Mouse (Mus musculus): ENCODE results near the gene Atg16l2. TPM values are rescaled to one million over a fixed set of nuclear protein-coding genes. Genes with fewer than 3 reads are reported as not detected.

The Atg16l2 gene
- 19.6 and 20.0 TPM in 2 replicates for polyA plus RNA-seq (2015; fragmentation: Nextera tagmentation; extraction: Ambion mirVana)

DNA sequence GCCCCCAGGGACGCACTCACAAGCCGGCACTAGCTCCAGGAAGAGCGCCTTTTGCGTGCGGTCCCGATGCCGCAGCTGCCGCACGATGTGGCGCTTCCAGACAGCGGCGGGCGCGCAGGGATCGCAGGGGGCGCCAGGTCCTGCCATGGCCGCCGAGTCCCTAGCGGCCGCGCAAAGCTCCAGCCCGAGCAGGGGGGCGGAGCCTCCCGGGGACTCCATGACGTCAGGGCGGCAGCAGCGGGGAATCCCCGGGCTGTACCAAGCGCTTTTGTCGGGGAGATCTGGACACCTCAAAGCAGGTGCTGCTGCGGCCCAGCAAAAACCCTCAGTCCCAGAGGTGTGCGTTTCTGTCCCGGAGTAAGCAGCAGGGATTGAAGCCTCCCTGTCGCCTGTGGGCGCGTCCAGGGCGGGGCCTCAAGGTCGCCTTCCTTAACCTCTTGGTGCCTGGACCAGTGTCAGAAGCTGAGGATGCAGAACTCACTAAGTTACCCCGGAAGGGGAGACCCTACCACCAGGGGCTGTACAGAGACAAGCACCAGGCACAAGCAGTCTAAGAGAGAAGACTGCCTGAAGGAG is at the start of gene Atg16l2:
Atg16l2 (minus strand) TSS at position 371 of the 576 bp plus-strand sequence.
- peak; percentile 95 for ATAC-seq (ENCODE audit: insufficient read depth, low FRiP score)
- Histone ChIP-seq H3K9ac (ENCODE audit: low read length) (peak within 1 kb of the TSS; percentile 86), H3K27ac (ENCODE audit: low read length) (peak within 1 kb of the TSS; percentile 70), H3K4me2 (ENCODE audit: low read depth, low read length) (peak within 1 kb of the TSS; percentile 94), H3K36me3 (ENCODE audit: control insufficient read depth, insufficient read depth, low read length) (no peaks in the 10 kb centered on the region), H3K27me3 (ENCODE audit: control insufficient read depth, insufficient read depth, low read length) (no peaks in the 10 kb centered on the region), H3K4me3 (replicated peaks; ENCODE audit: low read length) (peak within 1 kb of the TSS; percentile 72), H3K9me3 (replicated peaks; ENCODE audit: control insufficient read depth, low read length) (no peaks in the 10 kb centered on the region), H3K4me1 (ENCODE audit: control insufficient read depth, insufficient read depth, low read length) (peaks cover 16% of the 10 kb centered on the region)
- WGBS: 0% methylated on average over 39 of the region's 39 CpGs

GRCm38 (mm10) chr7:101349861-101350260 is 47.8 kb upstream of the Atg16l2 start:
- no peaks in the 10 kb centered on the region for H3K27me3 ChIP-seq (ENCODE audit: control insufficient read depth, insufficient read depth, low read length)
- H3K9me3 ChIP-seq (replicated peaks; ENCODE audit: control insufficient read depth, low read length): no peaks in the 10 kb centered on the region
- no peak for ATAC-seq (ENCODE audit: insufficient read depth, low FRiP score)
- H3K9ac ChIP-seq (ENCODE audit: low read length): 0 out of 2 replicates have a peak overlapping the region, but pooled peaks have one; percentile 12
- peaks cover 15% of the 10 kb centered on the region for H3K4me1 ChIP-seq (ENCODE audit: control insufficient read depth, insufficient read depth, low read length)
- WGBS: 61% methylated on average over 2 of the region's 2 CpGs
- no peak overlapping the region for H3K27ac ChIP-seq (ENCODE audit: low read length)
- no peak overlapping the region for H3K4me2 ChIP-seq (ENCODE audit: low read depth, low read length)
- no peak overlapping the region for H3K4me3 ChIP-seq (replicated peaks; ENCODE audit: low read length)
- H3K36me3 ChIP-seq (ENCODE audit: control insufficient read depth, insufficient read depth, low read length): no peaks in the 10 kb centered on the region

GRCm38 (mm10) chr7:101348312-101348711 is 46.3 kb upstream of the Atg16l2 start:
- H3K36me3 ChIP-seq (ENCODE audit: control insufficient read depth, insufficient read depth, low read length): 0 out of 2 replicates have a peak, but pooled peaks cover 3% of the 10 kb centered on the region
- H3K4me1 ChIP-seq (ENCODE audit: control insufficient read depth, insufficient read depth, low read length): peaks cover 15% of the 10 kb centered on the region
- ATAC-seq (ENCODE audit: insufficient read depth, low FRiP score): no peak
- H3K9me3 ChIP-seq (replicated peaks; ENCODE audit: control insufficient read depth, low read length): no peaks in the 10 kb centered on the region
- 6% methylated on average over 13 of the region's 13 CpGs for WGBS
- peak overlapping the region; percentile 71 for H3K9ac ChIP-seq (ENCODE audit: low read length)
- H3K27me3 ChIP-seq (ENCODE audit: control insufficient read depth, insufficient read depth, low read length): no peaks in the 10 kb centered on the region
- H3K27ac ChIP-seq (ENCODE audit: low read length): peak overlapping the region; percentile 18; the same call in 1 of the 2 replicates
- H3K4me3 ChIP-seq (replicated peaks; ENCODE audit: low read length): peak overlapping the region; percentile 64
- peak overlapping the region; percentile 94 for H3K4me2 ChIP-seq (ENCODE audit: low read depth, low read length)

GRCm38 (mm10) chr7:101347767-101348270 is 45.8 kb upstream of the Atg16l2 start, which contains the start of gene Arap1:
Arap1 (plus strand) TSS chr7:101348067.
- Histone ChIP-seq H3K4me2 (ENCODE audit: low read depth, low read length) (peak within 1 kb of the TSS; percentile 94), H3K4me3 (replicated peaks; ENCODE audit: low read length) (peak within 1 kb of the TSS; percentile 64), H3K9me3 (replicated peaks; ENCODE audit: control insufficient read depth, low read length) (no peaks in the 10 kb centered on the region), H3K9ac (ENCODE audit: low read length) (peak within 1 kb of the TSS; percentile 71), H3K36me3 (ENCODE audit: control insufficient read depth, insufficient read depth, low read length) (0 out of 2 replicates have a peak, but pooled peaks cover 3% of the 10 kb centered on the region), H3K27me3 (ENCODE audit: control insufficient read depth, insufficient read depth, low read length) (no peaks in the 10 kb centered on the region), H3K27ac (ENCODE audit: low read length) (peak within 1 kb of the TSS; percentile 18; the same call in 1 of the 2 replicates), H3K4me1 (ENCODE audit: control insufficient read depth, insufficient read depth, low read length) (peaks cover 15% of the 10 kb centered on the region)
- peak; percentile 88 for ATAC-seq (ENCODE audit: insufficient read depth, low FRiP score)
- under 1% methylated on average over 35 of the region's 35 CpGs for WGBS

DNA sequence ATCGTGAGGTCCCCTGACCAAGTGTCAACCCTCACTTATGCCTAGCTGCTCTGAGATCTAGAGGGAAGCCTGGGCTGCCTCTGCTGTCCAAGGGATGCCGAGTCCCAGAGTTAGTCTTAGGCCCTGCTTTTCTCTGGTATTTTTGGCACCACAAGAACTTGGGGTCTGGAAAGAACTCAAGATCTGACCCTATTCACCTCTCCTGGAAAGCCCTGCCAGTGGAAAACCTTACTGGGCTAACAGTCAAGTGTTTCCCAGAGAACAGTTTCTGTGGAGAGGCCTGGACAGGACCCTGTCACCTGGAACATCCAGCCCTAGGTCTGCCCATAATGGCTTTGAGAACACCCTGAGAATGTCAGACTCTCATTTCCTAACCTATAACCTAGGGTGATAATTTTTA is 44.9 kb upstream of the Atg16l2 start:
- Histone ChIP-seq H3K4me3 (replicated peaks; ENCODE audit: low read length) (no peak overlapping the region), H3K27ac (ENCODE audit: low read length) (no peak overlapping the region), H3K4me2 (ENCODE audit: low read depth, low read length) (peak overlapping the region; percentile 94), H3K9ac (ENCODE audit: low read length) (peak overlapping the region; percentile 71; the same call in 1 of the 2 replicates), H3K9me3 (replicated peaks; ENCODE audit: control insufficient read depth, low read length) (no peaks in the 10 kb centered on the region), H3K4me1 (ENCODE audit: control insufficient read depth, insufficient read depth, low read length) (peaks cover 15% of the 10 kb centered on the region), H3K36me3 (ENCODE audit: control insufficient read depth, insufficient read depth, low read length) (0 out of 2 replicates have a peak, but pooled peaks cover 3% of the 10 kb centered on the region), H3K27me3 (ENCODE audit: control insufficient read depth, insufficient read depth, low read length) (no peaks in the 10 kb centered on the region)
- ATAC-seq (ENCODE audit: insufficient read depth, low FRiP score): no peak
- 47% methylated on average over 2 of the region's 2 CpGs for WGBS

DNA sequence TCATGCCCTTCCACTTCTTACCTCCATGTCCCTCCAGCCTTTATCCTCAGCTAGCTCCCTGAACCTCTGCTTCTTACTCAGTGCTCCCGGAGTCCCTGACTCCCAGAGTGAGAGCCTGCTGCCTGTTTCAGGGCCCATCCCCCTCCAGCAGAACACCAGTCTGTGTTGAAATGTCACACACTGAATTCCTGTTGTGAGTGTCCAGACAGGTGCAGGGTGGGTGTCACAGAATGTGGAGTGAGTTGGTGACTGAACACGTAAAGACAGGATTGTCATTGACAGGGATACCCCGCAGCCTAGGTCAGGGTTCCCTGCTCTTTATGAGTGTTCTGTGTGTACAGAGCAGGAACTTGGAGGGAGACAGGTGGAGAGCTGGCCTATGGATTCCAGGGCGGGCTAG is 42.8 kb upstream of the Atg16l2 start:
- ATAC-seq (ENCODE audit: insufficient read depth, low FRiP score): no peak
- no peak overlapping the region for H3K9ac ChIP-seq (ENCODE audit: low read length)
- H3K36me3 ChIP-seq (ENCODE audit: control insufficient read depth, insufficient read depth, low read length): 0 out of 2 replicates have a peak, but pooled peaks cover 3% of the 10 kb centered on the region
- H3K27ac ChIP-seq (ENCODE audit: low read length): no peak overlapping the region
- no peak overlapping the region for H3K4me2 ChIP-seq (ENCODE audit: low read depth, low read length)
- H3K4me1 ChIP-seq (ENCODE audit: control insufficient read depth, insufficient read depth, low read length): peaks cover 15% of the 10 kb centered on the region
- H3K27me3 ChIP-seq (ENCODE audit: control insufficient read depth, insufficient read depth, low read length): no peaks in the 10 kb centered on the region
- WGBS: 55% methylated on average over 4 of the region's 4 CpGs
- H3K4me3 ChIP-seq (replicated peaks; ENCODE audit: low read length): no peak overlapping the region
- H3K9me3 ChIP-seq (replicated peaks; ENCODE audit: control insufficient read depth, low read length): no peaks in the 10 kb centered on the region

DNA sequence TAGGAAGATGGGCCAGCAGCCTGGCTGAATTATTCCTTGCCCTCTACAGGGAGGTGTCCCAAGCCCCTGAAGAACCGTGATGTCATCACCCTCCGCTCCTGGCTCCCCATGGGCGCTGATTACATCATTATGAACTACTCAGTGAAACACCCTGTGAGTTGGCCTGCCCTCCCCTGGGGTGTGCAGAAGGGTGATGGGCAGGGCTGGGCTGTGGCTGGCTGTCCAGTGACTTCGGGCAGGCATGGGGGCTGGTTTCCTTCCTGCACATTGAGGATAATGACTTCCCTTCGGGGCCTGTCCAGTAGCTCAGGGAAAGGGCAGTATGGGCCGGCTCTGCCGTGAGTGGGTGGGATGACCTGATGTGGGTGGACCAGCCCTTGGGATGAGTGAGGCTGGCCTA is 41.1 kb upstream of the Atg16l2 start:
- Histone ChIP-seq H3K4me3 (replicated peaks; ENCODE audit: low read length) (no peak overlapping the region), H3K4me1 (ENCODE audit: control insufficient read depth, insufficient read depth, low read length) (peaks cover 9% of the 10 kb centered on the region), H3K9ac (ENCODE audit: low read length) (no peak overlapping the region), H3K36me3 (ENCODE audit: control insufficient read depth, insufficient read depth, low read length) (0 out of 2 replicates have a peak, but pooled peaks cover 3% of the 10 kb centered on the region), H3K9me3 (replicated peaks; ENCODE audit: control insufficient read depth, low read length) (no peaks in the 10 kb centered on the region), H3K4me2 (ENCODE audit: low read depth, low read length) (no peak overlapping the region), H3K27me3 (ENCODE audit: control insufficient read depth, insufficient read depth, low read length) (no peaks in the 10 kb centered on the region), H3K27ac (ENCODE audit: low read length) (no peak overlapping the region)
- 66% methylated on average over 7 of the region's 7 CpGs for WGBS
- peak; percentile 15; the same call in 1 of the 2 replicates for ATAC-seq (ENCODE audit: insufficient read depth, low FRiP score)

- H3K27ac ChIP-seq (ENCODE audit: low read length): no peak overlapping the region
- no peak; the same call in 1 of the 2 replicates for ATAC-seq (ENCODE audit: insufficient read depth, low FRiP score)
- H3K4me2 ChIP-seq (ENCODE audit: low read depth, low read length): no peak overlapping the region
- H3K27me3 ChIP-seq (ENCODE audit: control insufficient read depth, insufficient read depth, low read length): no peaks in the 10 kb centered on the region
- no peaks in the 10 kb centered on the region for H3K9me3 ChIP-seq (replicated peaks; ENCODE audit: control insufficient read depth, low read length)
- no peaks in the 10 kb centered on the region; the same call in 1 of the 2 replicates for H3K4me1 ChIP-seq (ENCODE audit: control insufficient read depth, insufficient read depth, low read length)
- H3K36me3 ChIP-seq (ENCODE audit: control insufficient read depth, insufficient read depth, low read length): 0 out of 2 replicates have a peak, but pooled peaks cover 3% of the 10 kb centered on the region
- H3K4me3 ChIP-seq (replicated peaks; ENCODE audit: low read length): no peak overlapping the region
- H3K9ac ChIP-seq (ENCODE audit: low read length): no peak overlapping the region
- 51% methylated on average over 6 of the region's 6 CpGs for WGBS
Observed at GRCm38 (mm10) chr7:101341405-101341804, 39.4 kb upstream of the Atg16l2 start.

- H3K9me3 ChIP-seq (replicated peaks; ENCODE audit: control insufficient read depth, low read length): no peaks in the 10 kb centered on the region
- H3K4me1 ChIP-seq (ENCODE audit: control insufficient read depth, insufficient read depth, low read length): no peaks in the 10 kb centered on the region
- no peak for ATAC-seq (ENCODE audit: insufficient read depth, low FRiP score)
- H3K27ac ChIP-seq (ENCODE audit: low read length): no peak overlapping the region
- no peak overlapping the region for H3K4me3 ChIP-seq (replicated peaks; ENCODE audit: low read length)
- WGBS: 74% methylated on average over 3 of the region's 3 CpGs
- H3K27me3 ChIP-seq (ENCODE audit: control insufficient read depth, insufficient read depth, low read length): no peaks in the 10 kb centered on the region
- H3K9ac ChIP-seq (ENCODE audit: low read length): no peak overlapping the region
- no peaks in the 10 kb centered on the region for H3K36me3 ChIP-seq (ENCODE audit: control insufficient read depth, insufficient read depth, low read length)
- no peak overlapping the region for H3K4me2 ChIP-seq (ENCODE audit: low read depth, low read length)
Observed at GRCm38 (mm10) chr7:101337401-101337800, 35.4 kb upstream of the Atg16l2 start.

Measured in stomach, embryonic 16.5 days (tissue).